Mouse (Mus musculus): ENCODE results near the gene Loxl1. TPM values are rescaled to one million over a fixed set of nuclear protein-coding genes. Genes with fewer than 3 reads are reported as not detected.

Gene Loxl1
- polyA plus RNA-seq, 1 experiment from 2014 or later = 33.4 TPM

GRCm38 (mm10) chr9:58316784-58317183, 3.8 kb upstream of the Loxl1 start:
- Histone ChIP-seq H3K4me3 (replicated peaks; ENCODE audit: low read length) (no peak overlapping the region), H3K36me3 (ENCODE audit: control insufficient read depth, insufficient read depth, low read length) (no peaks in the 10 kb centered on the region), H3K4me1 (ENCODE audit: control insufficient read depth, insufficient read depth, low read length) (peaks cover 29% of the 10 kb centered on the region), H3K27me3 (ENCODE audit: control insufficient read depth, insufficient read depth, low read length) (no peaks in the 10 kb centered on the region), H3K9me3 (replicated peaks; ENCODE audit: control insufficient read depth, low read length) (no peaks in the 10 kb centered on the region), H3K4me2 (ENCODE audit: low read depth, low read length) (no peak overlapping the region), H3K9ac (ENCODE audit: low read length) (no peak overlapping the region), H3K27ac (ENCODE audit: low read length) (no peak overlapping the region)
- WGBS = 65% methylated on average over 7 of the region's 7 CpGs
- ATAC-seq (ENCODE audit: insufficient read depth, low FRiP score) = no peak

- H3K4me3 ChIP-seq (replicated peaks; ENCODE audit: low read length) = no peak overlapping the region
- no peaks in the 10 kb centered on the region for H3K36me3 ChIP-seq (ENCODE audit: control insufficient read depth, insufficient read depth, low read length)
- ATAC-seq (ENCODE audit: insufficient read depth, low FRiP score) = no peak
- H3K4me2 ChIP-seq (ENCODE audit: low read depth, low read length) = no peak overlapping the region
- peaks cover 37% of the 10 kb centered on the region for H3K4me1 ChIP-seq (ENCODE audit: control insufficient read depth, insufficient read depth, low read length)
- no peaks in the 10 kb centered on the region for H3K9me3 ChIP-seq (replicated peaks; ENCODE audit: control insufficient read depth, low read length)
- no peaks in the 10 kb centered on the region for H3K27me3 ChIP-seq (ENCODE audit: control insufficient read depth, insufficient read depth, low read length)
- no peak overlapping the region for H3K9ac ChIP-seq (ENCODE audit: low read length)
- 82% methylated on average over 2 of the region's 2 CpGs for WGBS
- peak overlapping the region; percentile 89; the same call in 1 of the 2 replicates for H3K27ac ChIP-seq (ENCODE audit: low read length)
Measured at GRCm38 (mm10) chr9:58315850-58316249, 2.9 kb upstream of the Loxl1 start.

DNA sequence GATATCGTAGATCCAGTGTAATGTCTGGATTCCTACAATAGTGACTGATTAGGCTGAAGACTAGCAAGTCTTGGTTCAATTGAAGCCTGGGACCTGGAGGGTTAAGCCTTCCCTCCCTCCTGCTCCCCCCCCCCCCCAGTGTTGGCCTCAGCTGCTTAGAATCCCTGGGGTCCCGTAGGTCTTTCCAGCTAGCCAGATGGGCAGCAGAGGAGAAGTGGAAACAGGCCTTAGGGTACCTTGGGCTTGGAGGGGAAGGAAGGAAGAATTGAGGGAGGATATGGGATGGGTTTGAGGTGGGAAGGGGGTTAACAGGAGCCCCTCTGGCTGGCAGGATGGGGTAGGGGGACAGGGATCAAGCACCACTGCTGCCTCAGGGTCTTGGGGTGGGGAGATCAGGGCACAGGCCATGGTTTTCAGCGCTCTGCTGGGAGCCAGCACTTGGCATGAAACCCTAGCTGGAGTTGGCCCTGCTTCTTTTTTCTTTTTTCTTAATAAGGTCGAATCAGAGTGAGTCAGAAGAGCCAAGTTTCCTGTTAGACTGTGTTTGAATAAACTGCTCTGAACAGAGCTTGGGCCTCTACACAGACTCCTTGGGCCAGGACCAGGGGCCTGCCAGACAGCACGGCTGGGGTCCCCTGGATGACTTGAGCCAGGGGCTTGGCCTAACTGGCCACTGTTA, 1.8 kb upstream of the Loxl1 start:
- Histone ChIP-seq H3K4me2 (ENCODE audit: low read depth, low read length) (no peak overlapping the region), H3K4me1 (ENCODE audit: control insufficient read depth, insufficient read depth, low read length) (peaks cover 37% of the 10 kb centered on the region), H3K36me3 (ENCODE audit: control insufficient read depth, insufficient read depth, low read length) (no peaks in the 10 kb centered on the region), H3K9ac (ENCODE audit: low read length) (no peak overlapping the region), H3K9me3 (replicated peaks; ENCODE audit: control insufficient read depth, low read length) (no peaks in the 10 kb centered on the region), H3K4me3 (replicated peaks; ENCODE audit: low read length) (no peak overlapping the region), H3K27ac (ENCODE audit: low read length) (peak overlapping the region; percentile 89), H3K27me3 (ENCODE audit: control insufficient read depth, insufficient read depth, low read length) (no peaks in the 10 kb centered on the region)
- peak; percentile 47; the same call in 1 of the 2 replicates for ATAC-seq (ENCODE audit: insufficient read depth, low FRiP score)
- 42% methylated on average over 5 of the region's 5 CpGs for WGBS

- H3K36me3 ChIP-seq (ENCODE audit: control insufficient read depth, insufficient read depth, low read length) = no peaks in the 10 kb centered on the region
- peak overlapping the region; percentile 80 for H3K4me2 ChIP-seq (ENCODE audit: low read depth, low read length)
- ATAC-seq (ENCODE audit: insufficient read depth, low FRiP score) = peak; percentile 8; the same call in 1 of the 2 replicates
- peak overlapping the region; percentile 89 for H3K27ac ChIP-seq (ENCODE audit: low read length)
- peaks cover 58% of the 10 kb centered on the region for H3K4me1 ChIP-seq (ENCODE audit: control insufficient read depth, insufficient read depth, low read length)
- 2% methylated on average over 66 of the region's 72 CpGs for WGBS
- no peaks in the 10 kb centered on the region for H3K27me3 ChIP-seq (ENCODE audit: control insufficient read depth, insufficient read depth, low read length)
- H3K9me3 ChIP-seq (replicated peaks; ENCODE audit: control insufficient read depth, low read length) = no peaks in the 10 kb centered on the region
- peak overlapping the region; percentile 58 for H3K4me3 ChIP-seq (replicated peaks; ENCODE audit: low read length)
- peak overlapping the region; percentile 78 for H3K9ac ChIP-seq (ENCODE audit: low read length)
Measured at GRCm38 (mm10) chr9:58312196-58312943, 616 bp downstream of the Loxl1 start.

DNA sequence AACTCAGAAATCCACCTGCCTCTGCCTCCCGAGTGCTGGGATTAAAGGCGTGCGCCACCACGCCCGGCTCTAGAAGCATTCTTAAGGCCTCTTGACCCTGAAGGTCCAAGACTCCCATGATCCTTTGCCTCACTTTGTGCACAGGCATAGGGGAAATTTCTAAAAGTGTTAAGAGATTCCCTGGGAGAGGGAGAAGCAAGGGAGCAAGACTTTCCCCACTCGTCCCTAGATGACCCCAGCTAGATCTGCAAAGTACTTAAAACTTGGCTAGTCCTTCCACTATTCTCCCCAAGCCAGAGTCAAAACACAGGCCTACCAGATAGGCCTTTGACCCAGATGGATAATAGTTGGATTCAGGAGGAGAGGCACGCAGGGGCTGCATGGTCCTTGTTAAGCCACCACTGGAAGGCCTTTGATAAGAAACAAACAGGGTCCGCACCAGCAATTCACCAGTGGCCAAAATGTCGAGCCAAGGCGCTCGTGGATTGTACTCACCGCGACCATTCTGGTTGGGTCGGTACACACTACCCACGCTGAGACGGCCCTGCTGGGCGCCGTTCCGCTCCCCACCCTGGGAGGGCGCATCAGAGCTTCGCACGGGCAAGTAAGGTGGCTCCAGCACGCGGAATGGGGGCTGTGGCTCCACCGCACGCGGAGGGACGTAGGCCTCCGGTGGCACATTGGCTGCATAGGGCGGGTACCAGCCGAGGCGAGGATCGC, 1.6 kb downstream of the Loxl1 start:
- Histone ChIP-seq H3K36me3 (ENCODE audit: control insufficient read depth, insufficient read depth, low read length) (no peaks in the 10 kb centered on the region), H3K9me3 (replicated peaks; ENCODE audit: control insufficient read depth, low read length) (no peaks in the 10 kb centered on the region), H3K4me2 (ENCODE audit: low read depth, low read length) (peak overlapping the region; percentile 80), H3K27ac (ENCODE audit: low read length) (no peak overlapping the region), H3K27me3 (ENCODE audit: control insufficient read depth, insufficient read depth, low read length) (no peaks in the 10 kb centered on the region), H3K9ac (ENCODE audit: low read length) (peak overlapping the region; percentile 78), H3K4me3 (replicated peaks; ENCODE audit: low read length) (peak overlapping the region; percentile 58), H3K4me1 (ENCODE audit: control insufficient read depth, insufficient read depth, low read length) (peaks cover 53% of the 10 kb centered on the region)
- WGBS = 61% methylated on average over 33 of the region's 33 CpGs
- ATAC-seq (ENCODE audit: insufficient read depth, low FRiP score) = no peak

- WGBS = 60% methylated on average over 14 of the region's 14 CpGs
- peaks cover 55% of the 10 kb centered on the region for H3K4me1 ChIP-seq (ENCODE audit: control insufficient read depth, insufficient read depth, low read length)
- H3K4me2 ChIP-seq (ENCODE audit: low read depth, low read length) = peak overlapping the region; percentile 41
- ATAC-seq (ENCODE audit: insufficient read depth, low FRiP score) = no peak
- H3K27me3 ChIP-seq (ENCODE audit: control insufficient read depth, insufficient read depth, low read length) = no peaks in the 10 kb centered on the region
- H3K4me3 ChIP-seq (replicated peaks; ENCODE audit: low read length) = peak overlapping the region; percentile 10; the same call in 1 of the 2 replicates
- H3K9ac ChIP-seq (ENCODE audit: low read length) = peak overlapping the region; percentile 36; the same call in 1 of the 2 replicates
- H3K9me3 ChIP-seq (replicated peaks; ENCODE audit: control insufficient read depth, low read length) = no peaks in the 10 kb centered on the region
- H3K27ac ChIP-seq (ENCODE audit: low read length) = no peak overlapping the region
- H3K36me3 ChIP-seq (ENCODE audit: control insufficient read depth, insufficient read depth, low read length) = no peaks in the 10 kb centered on the region
Measured at GRCm38 (mm10) chr9:58310043-58310660, 2.8 kb downstream of the Loxl1 start.

- Histone ChIP-seq H3K9me3 (replicated peaks; ENCODE audit: control insufficient read depth, low read length) (no peaks in the 10 kb centered on the region), H3K4me2 (ENCODE audit: low read depth, low read length) (no peak overlapping the region), H3K4me3 (replicated peaks; ENCODE audit: low read length) (no peak overlapping the region), H3K27ac (ENCODE audit: low read length) (0 out of 2 replicates have a peak overlapping the region, but pooled peaks have one; percentile 50), H3K27me3 (ENCODE audit: control insufficient read depth, insufficient read depth, low read length) (no peaks in the 10 kb centered on the region), H3K4me1 (ENCODE audit: control insufficient read depth, insufficient read depth, low read length) (peaks cover 61% of the 10 kb centered on the region), H3K9ac (ENCODE audit: low read length) (0 out of 2 replicates have a peak overlapping the region, but pooled peaks have one; percentile 7), H3K36me3 (ENCODE audit: control insufficient read depth, insufficient read depth, low read length) (no peaks in the 10 kb centered on the region)
- peak; percentile 30; the same call in 1 of the 2 replicates for ATAC-seq (ENCODE audit: insufficient read depth, low FRiP score)
- WGBS = 28% methylated on average over 6 of the region's 6 CpGs
Measured at GRCm38 (mm10) chr9:58308395-58308794, 4.6 kb downstream of the Loxl1 start.

GRCm38 (mm10) chr9:58305686-58306085, 7.3 kb downstream of the Loxl1 start:
- no peaks in the 10 kb centered on the region for H3K27me3 ChIP-seq (ENCODE audit: control insufficient read depth, insufficient read depth, low read length)
- no peaks in the 10 kb centered on the region for H3K9me3 ChIP-seq (replicated peaks; ENCODE audit: control insufficient read depth, low read length)
- H3K4me3 ChIP-seq (replicated peaks; ENCODE audit: low read length) = no peak overlapping the region
- peak; percentile 27; the same call in 1 of the 2 replicates for ATAC-seq (ENCODE audit: insufficient read depth, low FRiP score)
- no peak overlapping the region; the same call in 1 of the 2 replicates for H3K27ac ChIP-seq (ENCODE audit: low read length)
- H3K4me2 ChIP-seq (ENCODE audit: low read depth, low read length) = no peak overlapping the region
- WGBS = 32% methylated on average over 6 of the region's 6 CpGs
- H3K4me1 ChIP-seq (ENCODE audit: control insufficient read depth, insufficient read depth, low read length) = peaks cover 55% of the 10 kb centered on the region
- no peaks in the 10 kb centered on the region for H3K36me3 ChIP-seq (ENCODE audit: control insufficient read depth, insufficient read depth, low read length)
- H3K9ac ChIP-seq (ENCODE audit: low read length) = peak overlapping the region; percentile 11; the same call in 1 of the 2 replicates

Measured in stomach, embryonic 16.5 days (tissue).